ENCODE assay signal across 8 mouse cellular contexts in genomic region chr16:17721114-17721808, GRCm38 (mm10). TPM values are rescaled to one million over a fixed set of nuclear protein-coding genes. Genes with fewer than 3 reads are reported as not detected.
DNase-seq lines count a peak whose midpoint lies in the region; ATAC-seq and TF ChIP-seq lines count a peak whose summit lies in the region.

No protein-coding gene starts in this region.

- H3K27ac ChIP-seq in kidney, adult 2 months (ENCODE audit: insufficient read depth, low read depth, low read length), result no peak overlapping the region
- H3K27ac ChIP-seq in cortical plate, adult 2 months (ENCODE audit: insufficient read depth, low read length), result no peak overlapping the region
- no peak overlapping the region for H3K27ac ChIP-seq in intestine, embryonic 14.5 days (ENCODE audit: low read depth)
- H3K27ac ChIP-seq in midbrain, embryonic 16.5 days (ENCODE audit: low read length), result no peak overlapping the region

- no peak for DNase-seq in kidney, adult 2 months
- no peak for DNase-seq in kidney, postnatal 14 days
- DNase-seq in intestine, embryonic 14.5 days (ENCODE audit: low spot score), result no peak
- DNase-seq in urinary bladder, adult 2 months (ENCODE audit: low spot score), result no peak
- no peak for DNase-seq in left cerebral cortex, postnatal 4 days

- H3K4me3 ChIP-seq in kidney, adult 2 months (ENCODE audit: insufficient read depth, low read depth, low read length), result peak overlapping the region; percentile 99; the same call in 1 of the 2 replicates
- H3K4me3 ChIP-seq in cortical plate, adult 2 months (ENCODE audit: insufficient read depth, low read length), result peak overlapping the region; percentile 88
- peak overlapping the region; percentile 79; the same call in 1 of the 2 replicates for H3K4me3 ChIP-seq in intestine, embryonic 14.5 days (ENCODE audit: low read depth, low read length)
- peak overlapping the region; percentile 63 for H3K4me3 ChIP-seq in midbrain, embryonic 16.5 days (ENCODE audit: low read depth, low read length)

- no peaks in the 10 kb centered on the region for H3K9me3 ChIP-seq in intestine, embryonic 14.5 days (ENCODE audit: control insufficient read depth, low read length)
- no peaks in the 10 kb centered on the region for H3K9me3 ChIP-seq in midbrain, embryonic 16.5 days (replicated peaks; ENCODE audit: control insufficient read depth, low read length, poor library complexity, severe bottlenecking)

- no peak for TF ChIP-seq CTCF in kidney, adult 2 months (conservative IDR thresholded peaks at IDR 0.05; ENCODE audit: insufficient read depth, insufficient read length, low read depth, low read length)
- TF ChIP-seq CTCF in cortical plate, adult 2 months (IDR thresholded peaks at IDR 0.05; ENCODE audit: extremely low read depth, insufficient read depth, low read length), result no peak

- H3K27me3 ChIP-seq in kidney, adult 2 months (replicated peaks; ENCODE audit: control insufficient read depth, insufficient read depth, low read length), result no peaks in the 10 kb centered on the region
- no peaks in the 10 kb centered on the region for H3K27me3 ChIP-seq in intestine, embryonic 14.5 days (replicated peaks; ENCODE audit: control insufficient read depth, insufficient read depth, low read length)
- H3K27me3 ChIP-seq in midbrain, embryonic 16.5 days (ENCODE audit: control insufficient read depth, insufficient read depth, low read depth, low read length), result no peaks in the 10 kb centered on the region

- intact Hi-C loops in left cerebral cortex, postnatal 4 days (cut with DNase I), result no loop called here

- no peak for ATAC-seq in intestine, embryonic 14.5 days (replicated peaks; ENCODE audit: low FRiP score, low TSS enrichment, low read depth)
- ATAC-seq in midbrain, embryonic 16.5 days, result no peak
- ATAC-seq in inflammation-experienced regulatory T-cells, adult 6 months, result no peak

- H3K9ac ChIP-seq in intestine, embryonic 14.5 days (ENCODE audit: low read length), result peak overlapping the region; percentile 89; the same call in 1 of the 2 replicates
- H3K9ac ChIP-seq in midbrain, embryonic 16.5 days (ENCODE audit: low read depth, low read length), result peak overlapping the region; percentile 78

- no peak for TF ChIP-seq POLR2A in kidney, adult 2 months (IDR thresholded peaks at IDR 0.05; ENCODE audit: low read depth, low read length)
- TF ChIP-seq POLR2A in cortical plate, adult 2 months (IDR thresholded peaks at IDR 0.05; ENCODE audit: extremely low read depth, insufficient read depth, low read length), result no peak

- H3K4me1 ChIP-seq in kidney, adult 2 months (ENCODE audit: control insufficient read depth, insufficient read depth, low read length), result peaks cover 14% of the 10 kb centered on the region
- H3K4me1 ChIP-seq in cortical plate, adult 2 months (ENCODE audit: control insufficient read depth, insufficient read depth, low read length), result peaks cover 8% of the 10 kb centered on the region; the same call in 1 of the 2 replicates
- peaks cover 9% of the 10 kb centered on the region; the same call in 1 of the 2 replicates for H3K4me1 ChIP-seq in intestine, embryonic 14.5 days (replicated peaks; ENCODE audit: control insufficient read depth, insufficient read depth, low read length)
- peaks cover 17% of the 10 kb centered on the region for H3K4me1 ChIP-seq in midbrain, embryonic 16.5 days (ENCODE audit: control insufficient read depth, insufficient read depth, low read length)

- H3K36me3 ChIP-seq in kidney, adult 2 months (ENCODE audit: control insufficient read depth, insufficient read depth, low read length), result no peaks in the 10 kb centered on the region
- no peaks in the 10 kb centered on the region for H3K36me3 ChIP-seq in intestine, embryonic 14.5 days (ENCODE audit: control insufficient read depth, insufficient read depth, low read length)
- no peaks in the 10 kb centered on the region for H3K36me3 ChIP-seq in midbrain, embryonic 16.5 days (ENCODE audit: control insufficient read depth, insufficient read depth, low read length)

- H3K4me2 ChIP-seq in intestine, embryonic 14.5 days (ENCODE audit: low read length), result peak overlapping the region; percentile 99
- H3K4me2 ChIP-seq in midbrain, embryonic 16.5 days (ENCODE audit: low read length), result peak overlapping the region; percentile 98

- WGBS in kidney, adult 2 months, result 52% methylated on average over 9 of the region's 9 CpGs
- 67% methylated on average over 9 of the region's 9 CpGs for WGBS in intestine, embryonic 14.5 days
- 73% methylated on average over 9 of the region's 9 CpGs for WGBS in midbrain, embryonic 16.5 days

RNA-seq across cellular contexts. Expression of gene Med15, which starts 11.4 kb away (rescaled TPM):
- polyA plus RNA-seq in kidney, adult 2 months (2012; rRNA removed), result 48.6 and 54.3 TPM in 2 replicates
- polyA plus RNA-seq in cortical plate, adult 2 months (2012; rRNA removed), result 65.9 and 67.5 TPM in 2 replicates
- polyA plus RNA-seq in intestine, embryonic 14.5 days (2014; fragmentation: Nextera tagmentation; extraction: Ambion mirVana), result 41.5 and 45.7 TPM in 2 replicates
- 47.5 and 47.9 TPM in 2 replicates for polyA plus RNA-seq in midbrain, embryonic 16.5 days (2015; fragmentation: Nextera tagmentation; extraction: Ambion mirVana)
- polyA plus RNA-seq in inflammation-experienced regulatory T-cells, adult 6 months (2017; shearing (Covaris generic)), result 100 to 1,000 TPM in 1 of 3 experiments, 10 to 100 TPM in 2; 69.3 to 109 (median 71.8) TPM
- 36.5 and 56.4 TPM in 2 replicates for polyA plus RNA-seq in urinary bladder, adult 2 months (2012; rRNA removed)
- total RNA-seq in left cerebral cortex, postnatal 4 days (2021), result 10 to 100 TPM; 78.9 to 80.8 TPM

RNA-seq across cellular contexts. Expression of gene Klhl22, which starts 38.2 kb away (rescaled TPM):
- polyA plus RNA-seq in kidney, adult 2 months (2012; rRNA removed), result 50.9 and 69.4 TPM in 2 replicates
- 107 and 126 TPM in 2 replicates for polyA plus RNA-seq in cortical plate, adult 2 months (2012; rRNA removed)
- polyA plus RNA-seq in intestine, embryonic 14.5 days (2014; fragmentation: Nextera tagmentation; extraction: Ambion mirVana), result 66.5 and 70.8 TPM in 2 replicates
- 86.0 and 89.4 TPM in 2 replicates for polyA plus RNA-seq in midbrain, embryonic 16.5 days (2015; fragmentation: Nextera tagmentation; extraction: Ambion mirVana)
- polyA plus RNA-seq in inflammation-experienced regulatory T-cells, adult 6 months (2017; shearing (Covaris generic)), result 10 to 100 TPM; 11.8 to 28.7 (median 13.4) TPM
- 38.8 and 40.9 TPM in 2 replicates for polyA plus RNA-seq in urinary bladder, adult 2 months (2012; rRNA removed)
- total RNA-seq in left cerebral cortex, postnatal 4 days (2021), result 10 to 100 TPM; 86.2 to 95.3 TPM
